Comparison of ENCODE assay signal across 9 mouse cellular contexts in the genomic region with DNA sequence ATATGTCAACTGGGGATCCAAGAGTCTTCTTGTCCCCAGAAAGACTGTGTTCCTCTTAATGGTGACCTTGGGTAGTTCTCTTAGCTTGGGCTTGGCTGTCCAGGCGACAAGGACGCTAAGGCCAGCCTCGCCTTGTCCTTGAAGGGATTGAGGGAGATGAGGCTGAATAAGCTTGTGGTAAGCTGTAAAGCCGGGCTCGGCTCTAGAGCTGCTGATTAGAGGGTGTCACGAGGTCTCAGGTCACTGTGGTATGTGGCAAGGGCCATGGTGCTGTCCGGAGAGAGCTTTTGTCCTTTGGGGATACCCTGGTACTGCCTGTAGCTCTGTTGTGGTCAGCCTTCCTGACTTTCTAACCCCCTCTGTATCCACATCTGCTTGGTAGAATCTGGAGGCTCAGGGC. TPM values are rescaled to one million over a fixed set of nuclear protein-coding genes. Genes with fewer than 3 reads are reported as not detected.
DNase-seq lines count a peak whose midpoint lies in the region; ATAC-seq and TF ChIP-seq lines count a peak whose summit lies in the region.
"Had no signal": no experiment of that assay in that cellular context is flagged by ENCODE, and none has a peak within 500 bp of the region (broad histone marks: within the 10 kb centered on the region; RNA-seq: fewer than 3 reads in every experiment).

No protein-coding gene starts in this region.

- H3ac ChIP-seq in myocyte (ENCODE audit: control insufficient read depth, insufficient read length) = peak overlapping the region; percentile 91

- H3K27me3 ChIP-seq in forebrain, embryonic 10.5 days (ENCODE audit: poor library complexity, severe bottlenecking) = no peaks in the 10 kb centered on the region
- no peaks in the 10 kb centered on the region for H3K27me3 ChIP-seq in kidney, embryonic 15.5 days
- no peaks in the 10 kb centered on the region for H3K27me3 ChIP-seq in myocyte (ENCODE audit: control insufficient read depth, insufficient read depth, insufficient read length)
- H3K27me3 ChIP-seq: Patski had no signal

- H3K9me3 ChIP-seq in forebrain, embryonic 10.5 days = no peaks in the 10 kb centered on the region
- H3K9me3 ChIP-seq in kidney, embryonic 15.5 days (replicated peaks) = no peaks in the 10 kb centered on the region

- no peak for ATAC-seq in kidney, embryonic 15.5 days (replicated peaks; ENCODE audit: low FRiP score)
- ATAC-seq: Patski had no signal

- WGBS in forebrain, embryonic 10.5 days = 84% methylated on average over 7 of the region's 7 CpGs
- WGBS in kidney, embryonic 15.5 days = 63% methylated on average over 7 of the region's 7 CpGs

- peak; percentile 49 for DNase-seq in kidney, adult 9 months
- no peak for DNase-seq in kidney, postnatal 14 days
- DNase-seq in forebrain, embryonic 10.5 days (ENCODE audit: extremely low spot score, low spot score) = no peak
- no peak for DNase-seq in left cerebral cortex, postnatal 14 days (ENCODE audit: low spot score in 2 of 2)
- DNase-seq in frontal cortex, postnatal 10 days (ENCODE audit: low spot score in 2 of 2) = no peak
- DNase-seq in spleen, adult 12 weeks (ENCODE audit: low spot score) = no peak

- TF ChIP-seq POLR2A in myocyte (IDR thresholded peaks at IDR 0.05; ENCODE audit: insufficient read length, low read depth) = no peak

- H3K79me2 ChIP-seq in myocyte (ENCODE audit: control insufficient read depth, insufficient read depth) = peaks cover 69% of the 10 kb centered on the region

- peaks cover 8% of the 10 kb centered on the region for H3K36me3 ChIP-seq in forebrain, embryonic 10.5 days (replicated peaks)
- H3K36me3 ChIP-seq in kidney, embryonic 15.5 days = no peaks in the 10 kb centered on the region
- H3K36me3 ChIP-seq in myocyte (ENCODE audit: control insufficient read depth, insufficient read depth) = peaks cover 5% of the 10 kb centered on the region

- H3K9ac ChIP-seq in kidney, embryonic 15.5 days = 0 out of 2 replicates have a peak overlapping the region, but pooled peaks have one; percentile 86

- peak overlapping the region; percentile 92 for H3K4me2 ChIP-seq in kidney, embryonic 15.5 days
- peak overlapping the region; percentile 90 for H3K4me2 ChIP-seq in myocyte (ENCODE audit: low read depth)

- intact Hi-C loops in left cerebral cortex, postnatal 14 days (cut with DNase I) = loop anchor here (10.0 kb wide), 1 partner anchor 49 kb away; no protein-coding TSS in a partner anchor

- peak overlapping the region; percentile 75 for H3K4me3 ChIP-seq in forebrain, embryonic 10.5 days
- H3K4me3 ChIP-seq in kidney, embryonic 15.5 days (replicated peaks) = peak overlapping the region; percentile 72
- H3K4me3 ChIP-seq in myocyte = peak overlapping the region; percentile 100

- peaks cover 68% of the 10 kb centered on the region for H3K4me1 ChIP-seq in forebrain, embryonic 10.5 days
- H3K4me1 ChIP-seq in kidney, embryonic 15.5 days = peaks cover 71% of the 10 kb centered on the region

- no peak overlapping the region for H3K27ac ChIP-seq in forebrain, embryonic 10.5 days
- peak overlapping the region; percentile 35; the same call in 1 of the 2 replicates for H3K27ac ChIP-seq in kidney, embryonic 15.5 days

TF ChIP-seq in myocyte, 11 proteins besides CTCF, POLR2A, EP300 and RAD21:
- TF ChIP-seq CEBPB (IDR thresholded peaks at IDR 0.05; ENCODE audit: insufficient read depth, poor library complexity, severe bottlenecking) (no peak), SRF (IDR thresholded peaks at IDR 0.05; ENCODE audit: control insufficient read depth, insufficient read length, low read depth) (no peak), MYOG (IDR thresholded peaks at IDR 0.05; ENCODE audit: control insufficient read depth in 1 of 3, insufficient read depth in 1 of 3, insufficient read length in 2 of 3, low read depth in 2 of 3) (no peak)

RNA-seq across cellular contexts. Expression of a gene that starts 2.0 kb away (rescaled TPM):
- 42.4 and 47.0 TPM in 2 replicates for polyA plus RNA-seq in forebrain, embryonic 10.5 days (2016; fragmentation: Nextera tagmentation; extraction: Ambion mirVana)
- polyA plus RNA-seq in kidney, embryonic 15.5 days (2015; fragmentation: Nextera tagmentation; extraction: Ambion mirVana) = 84.0 and 87.2 TPM in 2 replicates
- polyA plus RNA-seq in myocyte (2012; fragmentation: generic; extraction: Trizol) = 98.2 TPM
- total RNA-seq in left cerebral cortex, postnatal 14 days (2021) = 100 to 1,000 TPM; 159 to 165 TPM
